Mouse (Mus musculus) granulocyte monocyte progenitor cell, adult 5-6 weeks (primary cell): ENCODE data around the gene Tmem59l. TPM values are rescaled to one million over a fixed set of nuclear protein-coding genes. Genes with fewer than 3 reads are reported as not detected.

ENCODE experiments used
- ATAC-seq: replicated peaks from 2 replicates; pipeline ENCODE4 v1.8.0; 2016; ENCODE audit warnings: mild to moderate bottlenecking, moderate TSS enrichment, inconsistent platforms; ENCODE audit not compliant: poor library complexity, severe bottlenecking
- total RNA-seq, 2 experiments: library from RNA; stranded (forward) in 1 of 2; stranded (reverse) in 1 of 2; fragments of 200-712, 200-1000 nt in 1 of 2; fragments of >200 nt in 1 of 2; fragmentation: Nextera tagmentation in 1 of 2; gene quantifications; 2 replicates each; pipeline ENCODE4 v1.2.3; 2014 to 2017

The Tmem59l gene
- total RNA-seq, 2 experiments from 2014 or later: not detected

DNA sequence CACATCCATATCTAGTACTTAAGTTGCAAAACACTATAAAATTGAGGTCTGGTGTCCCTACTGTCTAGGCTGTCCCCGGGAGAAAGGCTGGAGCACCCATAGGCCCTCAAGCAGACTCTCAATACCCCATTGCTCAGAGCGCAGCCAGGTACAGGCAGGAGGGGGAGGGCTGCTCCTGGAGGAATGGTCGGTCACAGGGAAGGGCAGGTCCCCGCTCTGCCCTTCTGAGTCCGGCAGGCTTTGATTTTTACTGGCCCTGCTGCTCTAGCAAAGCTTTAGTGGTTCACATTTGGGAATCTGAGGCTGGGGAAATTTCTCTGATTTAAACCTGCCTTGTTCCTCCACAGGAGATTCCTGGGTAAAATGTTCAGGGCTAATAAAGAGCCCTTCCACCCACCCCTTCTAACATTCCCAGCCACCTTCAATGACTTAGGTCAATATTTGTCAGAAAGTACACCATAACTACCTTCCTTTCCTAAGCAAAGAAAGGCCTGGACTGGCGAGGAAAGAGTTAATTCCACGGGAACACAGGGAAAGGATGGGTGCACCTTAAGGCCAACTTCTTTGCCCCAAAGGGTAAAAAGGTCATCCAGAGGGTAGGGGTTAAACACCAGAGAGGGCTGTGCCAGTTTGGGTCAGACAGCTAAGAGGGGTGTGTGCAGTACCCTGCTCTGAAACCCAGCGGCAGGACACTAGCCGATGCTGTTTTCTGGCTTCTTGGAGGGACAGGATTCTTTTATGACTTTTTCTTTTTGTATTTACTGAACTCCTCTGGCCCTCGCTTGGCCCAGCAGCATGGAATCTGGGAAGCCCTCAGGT is 3.1 kb upstream of the Tmem59l start:
- ATAC-seq: no peak

GRCm38 (mm10) chr8:70489576-70489975 is 2.4 kb upstream of the Tmem59l start:
- ATAC-seq: no peak

DNA sequence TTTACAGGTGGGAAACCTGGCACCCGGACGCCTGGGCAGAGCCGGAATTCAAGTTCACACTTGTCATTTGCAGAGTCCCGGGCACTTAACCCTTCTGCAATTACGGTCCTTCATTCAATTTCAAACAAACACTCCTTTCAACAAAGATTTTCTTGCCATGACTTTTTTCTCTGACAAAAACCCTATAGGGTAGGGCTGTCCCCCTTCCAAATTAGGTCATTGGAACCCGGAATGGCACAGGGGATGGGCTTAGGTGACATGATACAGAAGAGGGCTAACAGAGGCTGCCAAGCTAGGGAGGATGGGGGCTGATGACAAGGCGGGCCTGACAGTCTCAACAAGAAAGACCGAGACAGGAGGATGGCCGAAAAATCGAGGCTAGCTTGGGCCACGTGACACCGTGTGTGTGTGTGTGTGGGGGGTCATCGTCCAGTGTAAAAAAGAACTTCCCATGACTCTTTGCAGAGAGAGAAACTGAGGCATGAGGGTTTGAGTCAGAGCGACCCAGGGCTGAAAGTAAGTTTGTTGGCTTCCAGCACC is 1.8 kb upstream of the Tmem59l start:
- no peak for ATAC-seq

DNA sequence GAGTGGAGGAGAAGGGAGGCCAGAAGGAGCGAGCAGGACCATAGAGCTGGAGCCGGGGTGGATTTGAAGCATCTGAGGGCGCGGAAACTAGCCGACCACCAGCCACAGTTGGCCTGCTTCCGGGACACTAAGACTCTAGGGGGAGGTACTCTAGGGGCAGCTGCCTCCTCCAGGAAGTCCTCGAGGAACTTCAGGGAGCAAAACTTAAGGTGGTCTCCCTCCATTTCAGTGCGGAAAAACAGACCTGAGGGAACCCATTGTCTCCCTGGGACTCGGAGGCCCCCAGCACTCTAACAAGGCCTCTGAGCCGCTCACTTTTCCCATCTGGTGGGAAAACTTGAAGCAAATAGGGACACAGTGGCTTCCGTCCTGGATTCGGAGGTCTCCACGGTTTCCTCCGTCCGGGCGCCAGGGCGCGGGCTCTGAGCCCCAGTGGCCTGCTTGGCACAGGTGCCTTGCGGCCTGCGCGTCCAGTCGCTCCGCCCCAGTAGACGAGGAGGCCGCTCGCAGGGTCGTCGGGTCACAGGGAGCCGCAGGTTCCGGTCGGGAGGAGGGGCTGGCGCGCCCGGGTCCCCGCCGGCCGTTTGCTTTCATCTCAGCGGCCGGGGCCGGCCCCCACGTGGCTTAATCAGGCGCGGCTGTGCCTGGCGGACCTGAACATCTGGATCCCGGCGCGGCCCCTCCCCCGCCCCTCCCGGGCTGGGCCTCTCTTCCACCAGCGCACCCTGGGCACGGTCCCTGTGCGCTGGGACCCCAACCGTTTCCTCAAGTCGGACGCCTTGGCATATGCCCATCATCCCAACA is 1.0 kb upstream of the Tmem59l start:
- peak; percentile 61 for ATAC-seq

GRCm38 (mm10) chr8:70486191-70486681 is 922 bp downstream of the Tmem59l start:
- ATAC-seq: no peak

DNA sequence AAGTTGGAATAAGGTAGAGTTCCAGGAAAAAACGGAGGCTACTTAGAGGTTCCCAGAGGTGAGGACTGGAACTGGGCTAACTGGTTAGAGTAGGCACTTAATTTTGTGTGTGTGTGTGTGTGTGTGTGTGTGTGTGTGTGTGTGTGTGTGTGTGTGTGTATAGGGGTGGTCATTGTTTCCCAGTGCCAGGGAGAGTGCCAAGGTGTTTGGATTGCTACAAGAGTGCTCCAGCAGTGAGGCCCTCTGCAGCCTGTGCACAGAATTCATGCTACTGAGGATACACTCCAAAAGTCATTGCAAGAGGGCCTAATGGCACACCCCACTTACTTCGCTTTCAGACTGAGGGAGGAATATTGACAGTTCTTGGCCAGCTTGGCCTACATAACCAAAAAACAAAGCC is 4.2 kb downstream of the Tmem59l start:
- ATAC-seq: no peak

GRCm38 (mm10) chr8:70481908-70482307 is 5.2 kb downstream of the Tmem59l start:
- ATAC-seq: no peak

- ATAC-seq: peak; percentile 59
Measured at GRCm38 (mm10) chr8:70477269-70477982, 9.7 kb downstream of the Tmem59l start.

DNA sequence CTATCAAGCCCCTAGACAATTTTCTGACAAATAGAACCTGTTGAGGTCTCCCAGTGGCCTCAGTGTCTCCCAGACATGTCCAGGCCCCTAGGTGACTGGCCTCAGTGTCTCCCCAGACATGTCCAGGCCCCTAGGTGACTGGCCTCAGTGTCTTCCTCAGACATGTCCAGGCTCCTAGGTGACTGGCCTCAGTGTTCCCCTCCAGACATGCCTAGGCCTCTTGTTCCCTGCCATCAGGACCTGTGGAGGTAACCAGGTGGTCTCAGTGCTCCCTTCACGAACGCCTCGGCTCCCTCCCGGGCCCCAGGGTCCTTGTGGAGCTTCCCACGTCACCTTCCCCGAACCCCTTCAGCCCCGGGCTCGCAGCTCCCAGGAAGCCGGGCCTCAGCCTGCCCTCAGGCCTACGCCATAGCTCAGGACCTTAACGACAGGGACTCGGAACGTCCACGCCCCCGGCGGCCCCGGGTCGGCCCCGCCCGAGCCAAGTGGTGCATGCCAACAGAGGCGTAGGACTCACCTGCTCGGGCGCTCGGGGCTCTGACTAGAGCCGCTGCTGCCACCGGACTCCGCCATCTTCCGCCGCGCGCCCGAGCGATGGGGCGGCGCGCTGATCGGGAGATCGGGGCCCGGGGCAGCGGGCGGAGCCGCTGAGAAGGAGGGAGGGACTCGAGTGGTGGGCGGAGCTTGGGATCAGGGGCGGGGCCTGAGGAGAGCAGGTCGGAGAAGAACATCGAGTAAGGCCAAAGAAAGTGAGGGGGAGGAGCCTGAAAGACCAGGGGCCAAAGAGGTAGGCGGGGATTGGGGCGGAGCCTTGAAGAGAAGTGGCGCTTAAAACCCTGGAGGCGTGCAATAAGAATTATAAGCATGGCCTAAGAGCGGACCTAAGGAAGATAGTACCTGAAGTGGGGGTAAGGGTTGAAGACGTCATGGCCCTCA is 10.6 kb downstream of the Tmem59l start, which contains the start of gene Klhl26:
Klhl26 (minus strand) TSS at position 636 of the 936 bp plus-strand sequence.
- ATAC-seq: peak; percentile 96

DNA sequence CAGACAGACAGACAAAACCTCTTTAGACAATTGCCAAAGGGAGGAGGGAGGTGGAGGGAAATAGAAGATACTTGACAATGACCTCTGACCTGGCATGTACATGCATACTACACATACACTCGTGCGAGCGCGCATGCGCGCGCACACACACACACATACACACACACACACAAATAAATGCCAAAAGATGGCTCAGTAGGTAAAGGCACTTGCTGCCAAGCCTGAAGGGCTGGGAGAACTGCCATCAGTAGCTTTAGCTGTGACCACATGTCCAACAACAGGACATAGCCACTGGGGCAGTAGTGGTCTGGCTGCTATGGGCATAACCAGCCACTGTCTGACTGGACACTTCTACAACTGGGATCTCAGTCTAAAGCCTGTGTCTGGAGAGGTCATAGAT is 15.3 kb downstream of the Tmem59l start:
- no peak for ATAC-seq

- ATAC-seq: no peak
Measured at GRCm38 (mm10) chr8:70469938-70470337, 17.2 kb downstream of the Tmem59l start.

GRCm38 (mm10) chr8:70469295-70469916 is 17.8 kb downstream of the Tmem59l start:
- ATAC-seq: peak; percentile 25; the same call in 1 of the 2 replicates

- no peak for ATAC-seq
Measured at GRCm38 (mm10) chr8:70468733-70469132, 18.4 kb downstream of the Tmem59l start.

DNA sequence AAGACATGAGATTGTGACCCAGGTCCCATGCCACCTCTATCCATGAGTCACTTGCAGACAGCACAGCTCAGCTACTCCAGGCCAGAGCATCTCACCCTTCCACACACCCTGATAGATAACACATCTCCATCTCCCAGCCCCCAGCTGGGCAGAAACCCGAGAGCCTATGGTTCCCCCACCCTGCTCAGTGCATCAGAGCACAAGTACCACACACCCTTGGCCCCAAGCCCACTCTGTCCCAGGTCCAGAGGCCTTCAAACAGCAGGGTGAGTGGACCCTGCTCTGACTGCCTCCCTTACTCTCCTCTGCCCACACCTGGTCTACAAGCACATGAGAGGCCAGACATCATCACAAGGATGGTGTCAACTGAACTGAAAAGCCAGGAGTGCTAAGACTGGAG is 19.3 kb downstream of the Tmem59l start:
- ATAC-seq: no peak

GRCm38 (mm10) chr8:70467229-70467725 is 19.9 kb downstream of the Tmem59l start:
- ATAC-seq: no peak

DNA sequence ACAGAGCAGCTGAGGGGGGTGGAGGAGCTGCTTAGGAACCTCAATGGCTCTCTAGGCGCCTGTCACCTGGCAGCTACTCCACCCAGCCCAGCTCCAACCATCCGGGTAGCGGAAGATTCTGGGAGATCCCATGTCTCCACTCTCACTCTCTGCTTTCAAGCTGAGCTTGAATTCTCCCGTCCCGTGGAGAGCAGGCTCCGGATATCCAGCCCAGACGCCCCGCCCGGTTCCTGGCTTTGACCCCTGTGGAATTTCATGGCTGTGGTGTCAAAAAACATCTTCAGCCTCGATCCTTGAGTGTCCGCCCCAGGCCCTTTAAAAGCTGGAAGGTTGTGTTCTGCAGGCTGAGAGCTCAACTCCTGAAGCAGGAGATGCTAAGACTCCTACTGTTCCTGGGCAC is 20.4 kb downstream of the Tmem59l start:
- no peak for ATAC-seq

DNA sequence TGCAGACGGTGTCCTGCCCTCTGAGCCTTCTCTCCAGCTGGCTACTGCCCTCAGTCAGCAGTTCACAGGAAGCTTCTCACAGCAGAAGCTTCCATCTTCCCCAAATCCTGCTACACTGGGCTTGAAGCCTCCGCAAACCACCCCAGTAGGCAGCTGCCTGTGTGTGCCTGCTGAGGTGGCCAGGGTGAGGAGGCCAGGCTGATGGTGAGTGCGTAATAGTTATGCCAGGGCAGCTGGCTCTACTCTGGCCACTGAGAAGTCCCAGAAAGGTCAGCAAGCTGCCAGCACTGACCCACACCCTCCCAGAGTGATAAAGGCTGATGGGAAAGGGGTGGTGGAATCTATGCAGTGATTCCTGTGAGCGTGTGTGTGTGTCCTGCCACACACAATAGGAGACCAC is 20.9 kb downstream of the Tmem59l start:
- ATAC-seq: no peak

GRCm38 (mm10) chr8:70465701-70466100 is 21.5 kb downstream of the Tmem59l start:
- no peak for ATAC-seq

DNA sequence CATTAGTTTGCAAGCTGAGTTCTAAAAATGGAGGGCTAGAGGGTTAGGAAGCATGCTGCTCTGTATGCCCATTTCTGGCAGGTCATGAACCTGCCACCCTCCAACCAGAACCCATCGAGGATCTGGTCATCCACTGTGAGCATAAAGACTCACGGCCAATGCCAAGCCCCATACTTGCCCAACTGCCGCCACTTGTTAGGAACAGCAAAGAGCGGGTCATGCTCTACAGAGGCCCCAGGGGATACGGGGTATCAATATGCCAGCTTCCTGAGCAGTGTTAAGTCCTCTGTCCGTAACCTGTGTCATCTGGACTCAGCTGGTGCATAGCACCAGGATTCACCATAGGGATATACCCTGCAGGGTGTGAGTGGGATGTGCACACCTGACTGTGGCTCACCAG is 23.0 kb downstream of the Tmem59l start:
- no peak for ATAC-seq
